Mouse (Mus musculus) gastrocnemius, adult 8-10 months (tissue): ENCODE measurements at regions not wholly inside any gene's neighbourhood (a gene's known extent, or its start where the extent isn't known, plus 50 kb on each side); places are given as distances from the start of the nearest gene placed in this dataset.

Experiments used
- DNase-seq, 2 experiments: peaks; one replicate each; pipeline ENCODE4 v3.0.0; 2022; ENCODE audit warnings: low spot score in 2 of 2

DNA sequence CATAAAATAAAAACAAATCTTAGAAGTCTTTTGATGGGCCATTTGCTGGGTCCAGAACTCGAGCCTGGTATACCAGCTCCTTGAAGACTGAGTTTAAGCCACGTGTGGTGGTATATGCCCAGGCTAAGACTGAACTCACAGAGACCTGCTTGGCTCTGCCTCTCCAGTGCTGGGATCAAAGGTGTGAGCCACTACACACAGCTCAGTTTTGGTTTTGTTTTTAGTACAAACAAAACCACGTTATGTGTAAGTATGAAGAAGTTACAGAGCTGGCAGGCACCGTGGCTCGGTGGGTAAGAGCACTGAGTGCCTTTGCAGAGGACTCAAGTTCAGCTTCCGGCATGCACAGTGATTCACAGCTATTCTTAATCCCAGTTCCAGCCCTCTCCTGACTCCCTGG, 75.6 kb downstream of the Wdr5 start:
- no peak for DNase-seq

DNA sequence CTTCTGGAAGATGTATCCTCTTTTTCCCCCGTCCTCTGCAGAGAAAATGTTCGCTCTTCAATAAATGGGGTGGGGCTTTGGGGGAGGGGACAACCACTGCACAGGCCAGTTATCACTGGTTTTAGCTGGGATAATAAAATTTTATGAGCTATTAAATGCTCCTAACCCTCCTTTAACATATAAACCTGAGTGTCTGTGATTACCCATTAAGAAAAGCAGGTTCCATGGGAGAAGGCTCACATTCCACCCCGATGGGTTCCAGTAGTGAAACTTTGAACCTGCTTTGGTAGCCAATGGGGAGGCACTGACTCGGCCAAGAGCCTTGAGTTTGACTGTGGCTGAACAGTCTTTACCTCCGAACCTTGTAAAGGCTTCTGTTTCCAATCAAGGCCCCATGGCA, 76.7 kb downstream of the Wdr5 start:
- DNase-seq, result no peak

DNA sequence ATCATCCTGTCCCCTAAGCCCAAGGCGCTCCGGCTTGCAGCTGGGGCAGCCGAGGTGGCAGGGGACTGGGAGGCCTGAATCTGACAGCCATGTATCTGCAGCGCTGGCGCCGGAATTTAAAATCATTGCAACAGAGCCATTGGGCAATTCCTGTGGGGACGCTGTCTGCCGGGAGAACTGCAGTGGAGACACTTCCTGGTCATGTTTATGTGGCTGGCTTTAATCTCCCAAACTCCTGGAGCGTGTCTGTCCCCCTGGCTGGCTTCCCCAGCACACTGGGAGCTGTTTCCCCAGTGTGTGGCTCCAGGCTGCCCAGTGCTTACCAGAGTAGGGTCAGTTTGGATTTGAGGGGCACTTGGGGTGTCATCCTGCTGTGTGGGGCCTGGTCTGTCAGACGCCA, 78.4 kb downstream of the Wdr5 start:
- peak; percentile 44 to 65 for DNase-seq

DNA sequence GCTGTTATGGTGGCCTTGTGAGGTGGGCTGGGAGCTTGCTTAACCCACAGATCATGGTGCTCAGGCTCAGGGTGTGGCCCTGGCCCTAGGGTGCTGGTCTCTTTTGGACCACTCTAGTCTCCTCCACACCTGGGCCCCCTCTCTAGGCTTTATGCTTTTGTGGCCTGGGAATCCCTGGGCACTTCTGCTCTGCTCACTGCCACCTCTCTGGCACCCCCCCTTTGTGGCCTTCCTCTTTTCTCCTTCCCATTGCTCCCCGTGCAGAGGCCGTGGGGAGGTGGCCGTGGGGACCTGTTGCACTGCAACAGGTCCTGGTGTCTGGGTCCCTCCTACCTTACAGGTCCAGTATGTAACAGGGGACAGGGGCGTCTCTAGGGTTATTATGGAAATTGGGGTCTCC, 80.3 kb downstream of the Wdr5 start:
- DNase-seq, result no peak

DNA sequence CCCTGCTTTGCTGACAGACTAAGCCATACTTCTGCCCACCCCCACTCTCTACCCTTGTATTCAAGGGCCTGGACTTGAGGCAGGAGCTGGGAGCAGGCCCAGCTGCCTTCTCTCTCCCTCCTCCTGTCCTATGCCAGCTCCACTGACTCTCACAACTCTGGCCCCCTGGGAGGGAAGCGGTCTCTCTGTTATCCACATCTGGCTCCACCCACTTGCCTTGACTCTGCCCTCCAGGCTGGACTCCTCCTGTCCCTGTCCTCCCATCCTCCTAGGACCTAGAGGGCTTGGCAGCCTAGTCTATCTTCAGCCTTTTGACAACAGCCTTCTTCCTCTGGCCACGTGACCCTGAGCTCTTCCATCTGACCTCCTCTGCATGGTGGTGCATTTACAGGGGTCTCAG, 80.0 kb upstream of the Rxra start:
- DNase-seq, result no peak

DNA sequence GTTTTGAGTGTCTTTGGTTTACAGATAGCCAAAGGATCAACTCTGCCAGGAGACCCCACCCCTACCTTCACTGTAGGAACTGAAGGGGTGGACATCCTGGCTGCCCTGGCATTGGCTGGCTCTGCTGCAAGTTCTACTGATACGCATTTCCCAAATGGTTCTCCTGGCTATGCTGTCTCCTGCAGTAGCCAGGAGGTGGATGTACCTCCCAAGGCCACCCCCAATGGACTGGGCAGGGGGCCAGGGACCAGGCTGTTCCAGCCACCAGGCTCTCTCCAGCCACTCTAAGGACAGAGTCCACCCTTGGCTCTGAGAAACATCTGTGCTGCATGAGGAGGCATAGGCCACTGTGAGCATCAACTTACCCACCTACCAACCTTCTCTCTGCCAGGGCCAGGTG, 79.3 kb upstream of the Rxra start:
- DNase-seq, result peak; percentile 37 to 42

DNA sequence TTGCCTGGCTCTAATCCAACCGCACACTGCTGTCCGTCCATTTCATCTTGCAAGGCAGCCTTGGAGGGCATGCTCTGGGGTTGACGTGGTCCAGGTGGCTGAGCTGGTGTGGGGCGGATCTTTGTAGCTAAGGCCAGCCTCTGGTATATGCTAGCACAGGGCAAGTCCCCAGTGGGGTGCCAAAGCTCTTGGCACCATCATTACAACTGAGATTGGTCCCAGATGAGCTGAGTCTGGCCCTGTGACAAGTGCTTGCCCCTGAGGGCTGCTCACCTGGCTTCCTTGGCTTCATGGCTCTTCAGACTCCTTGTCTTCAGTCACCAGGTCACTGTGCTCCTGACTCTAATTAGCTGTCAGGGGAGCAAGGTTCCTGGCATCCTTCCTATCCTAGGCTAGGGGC, 78.3 kb upstream of the Rxra start:
- no peak for DNase-seq

DNA sequence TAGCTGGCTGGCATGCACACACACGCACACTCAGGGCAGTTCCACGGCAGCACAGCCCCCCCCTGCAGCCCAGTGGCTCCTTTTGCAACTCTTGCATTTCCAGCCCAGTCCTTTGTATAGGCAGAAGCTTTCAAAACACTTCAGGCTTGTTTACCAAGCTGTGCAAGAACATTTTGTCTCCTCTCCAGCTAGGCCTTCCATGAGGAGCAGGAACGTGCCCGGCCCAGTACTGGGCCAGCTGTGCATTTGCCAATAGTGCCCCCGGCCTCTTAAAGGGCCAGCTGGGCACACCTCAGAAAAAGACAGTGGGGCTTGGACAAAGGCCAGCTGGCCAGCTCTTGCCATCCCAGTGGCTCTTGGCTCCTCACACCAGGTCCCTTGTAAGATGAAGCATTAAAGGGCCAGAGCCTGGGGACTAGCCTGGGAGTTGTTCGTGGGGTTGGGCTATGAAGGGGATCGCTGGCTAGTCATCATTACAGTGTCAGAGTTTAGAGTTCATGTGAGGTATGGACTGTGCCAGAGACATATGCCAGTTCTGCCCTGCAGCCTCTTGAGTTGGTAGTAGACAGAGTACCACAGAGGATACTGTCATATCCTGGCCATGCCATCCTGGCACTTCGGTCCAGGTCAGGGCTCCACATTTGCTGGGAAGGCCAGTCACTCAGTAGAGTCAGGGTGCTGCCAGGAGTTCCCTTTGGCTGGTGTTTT, 77.0 kb upstream of the Rxra start:
- DNase-seq, result no peak

DNA sequence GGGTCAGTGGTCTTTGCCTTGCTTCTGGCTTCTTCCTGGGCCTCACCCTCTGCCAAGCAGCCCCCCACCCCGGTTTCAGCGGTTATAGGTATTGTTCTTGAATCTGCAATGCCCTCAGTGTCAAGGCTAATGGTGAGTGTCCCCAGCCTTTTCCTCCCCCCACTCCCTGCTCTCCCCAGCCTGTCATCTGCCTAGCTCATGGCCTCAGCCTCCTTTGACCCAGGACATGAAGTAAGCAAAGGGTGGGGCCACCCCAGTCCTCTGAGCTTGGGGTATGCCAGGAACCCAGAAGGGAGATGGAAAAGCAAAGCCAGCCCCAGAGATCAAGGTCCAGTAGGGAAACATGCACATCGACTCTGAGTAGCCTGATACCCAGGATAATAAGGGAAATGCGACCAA, 76.5 kb upstream of the Rxra start:
- DNase-seq, result no peak

DNA sequence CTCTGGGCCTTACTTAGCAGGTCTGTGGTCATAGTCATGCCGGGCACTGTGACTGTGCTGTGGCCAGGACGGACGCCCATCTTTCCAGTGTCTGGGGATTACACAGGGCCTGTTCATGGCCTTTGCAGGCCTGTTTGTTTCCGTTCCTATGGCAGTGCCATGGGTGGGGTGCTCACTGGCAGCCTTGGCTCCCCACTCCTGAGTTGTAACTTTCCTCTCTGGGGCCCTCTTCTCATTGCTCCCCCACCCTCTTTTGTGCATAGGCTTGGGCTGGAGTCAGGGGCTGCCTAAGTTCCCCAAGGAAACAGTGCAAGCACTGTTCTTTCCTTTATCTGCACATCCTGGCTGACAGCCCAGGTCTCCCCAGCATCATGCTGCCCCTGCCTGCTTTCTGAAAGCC, 72.9 kb upstream of the Rxra start:
- no peak for DNase-seq

DNA sequence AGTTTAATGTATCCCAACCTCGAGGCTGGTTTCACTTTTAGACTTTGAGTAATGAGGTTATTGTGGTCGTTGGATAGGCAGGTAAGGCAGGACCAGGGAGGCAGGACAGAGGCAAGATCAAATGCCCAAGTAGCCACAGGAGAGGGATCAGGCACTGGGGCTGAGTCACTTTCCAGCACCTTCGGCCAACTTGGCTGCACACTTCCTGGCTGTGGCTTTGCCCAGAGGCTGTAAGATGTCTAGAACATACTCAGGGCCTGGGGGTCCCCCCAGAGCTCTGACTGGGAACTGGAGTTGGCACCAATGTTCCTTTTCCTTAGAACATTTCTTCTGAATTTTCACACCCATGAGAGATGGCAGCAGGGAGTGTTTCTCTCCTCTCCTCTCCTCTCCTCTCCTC, 71.7 kb upstream of the Rxra start:
- DNase-seq, result no peak

DNA sequence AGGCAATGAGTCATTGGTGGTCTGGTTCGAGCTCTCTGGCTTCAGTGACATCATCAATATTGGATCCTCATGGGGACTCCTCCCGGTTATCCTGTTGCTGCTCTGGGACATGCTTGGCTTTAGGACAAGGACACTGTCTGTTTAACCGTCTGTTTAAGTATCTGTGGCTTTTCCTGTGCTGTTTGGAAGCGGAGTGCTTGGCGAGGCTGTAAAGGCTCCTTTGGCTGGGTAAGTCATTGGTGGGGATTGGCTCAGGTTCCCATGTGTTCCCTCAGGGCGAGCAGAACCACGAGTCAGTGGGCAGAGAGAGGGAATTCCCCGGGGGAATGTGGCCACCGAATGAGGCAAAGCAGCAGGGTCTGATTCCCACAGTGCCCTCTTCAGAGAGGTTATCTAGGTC, 69.4 kb upstream of the Rxra start:
- no peak for DNase-seq

DNA sequence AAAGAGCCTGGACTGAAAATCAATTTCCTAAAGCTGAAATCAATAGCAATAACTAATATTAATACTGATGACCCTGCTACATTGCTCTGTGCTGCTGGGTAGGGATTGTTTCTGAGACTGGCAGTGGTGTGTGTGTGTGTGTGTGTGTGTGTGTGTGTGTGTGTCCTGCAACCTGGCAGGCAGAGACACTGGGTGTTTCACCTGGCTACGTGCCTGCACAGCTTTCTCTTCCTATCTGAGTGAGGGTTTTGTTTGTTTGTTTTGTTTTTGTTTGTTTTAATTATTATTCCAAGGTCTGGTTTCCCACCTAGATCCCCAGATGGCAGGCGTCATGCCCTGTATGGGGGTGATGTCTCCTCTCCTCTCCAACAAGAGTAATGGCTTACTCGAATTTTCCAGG, 54.5 kb upstream of the Rxra start:
- DNase-seq, result no peak

DNA sequence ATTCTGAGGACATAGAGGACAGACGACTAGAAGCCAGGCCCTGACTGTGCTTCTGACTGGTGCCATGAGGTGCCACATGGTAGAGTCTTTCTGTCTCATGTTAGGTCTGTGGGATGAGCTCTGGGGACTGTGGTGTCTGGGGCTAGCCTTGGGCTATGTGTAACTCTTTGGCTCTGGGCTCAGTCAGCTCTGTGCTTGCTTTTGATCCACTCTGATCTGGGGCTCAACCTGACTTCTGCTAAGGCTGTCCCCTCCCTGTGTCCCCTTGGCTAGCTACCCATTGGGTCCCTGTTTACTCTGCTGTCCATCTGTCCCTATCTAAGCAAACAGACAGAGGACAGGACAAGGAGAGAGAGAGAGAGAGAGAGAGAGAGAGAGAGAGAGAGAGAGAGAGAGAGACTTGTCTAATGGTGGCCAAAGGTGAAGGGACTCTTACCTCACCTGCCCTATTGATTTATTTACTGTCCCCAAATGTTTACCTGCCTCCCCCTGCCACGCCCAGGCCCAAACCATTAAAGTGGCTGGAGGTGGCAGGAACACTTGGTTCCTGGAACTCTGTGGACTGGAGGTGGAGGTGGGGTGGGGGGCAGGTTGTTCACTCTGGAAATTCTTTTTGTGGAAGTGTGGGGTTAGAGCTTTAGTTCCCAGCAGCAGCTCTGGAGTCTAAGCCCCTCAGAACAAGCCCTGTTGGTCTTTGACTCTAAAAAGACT, 51.4 kb upstream of the Rxra start:
- DNase-seq, result no peak
